Mouse (Mus musculus) heart, embryonic 12.5 days (tissue): ENCODE measurements around the gene Rab1b. TPM values are rescaled to one million over a fixed set of nuclear protein-coding genes. Genes with fewer than 3 reads are reported as not detected.

Experiments used
- ATAC-seq: fragments of 200-750 bp; cut with Nextera tagmentation; 2 replicates; pipeline ENCODE4 v1.8.0; 2017; ENCODE audit warnings: moderate TSS enrichment, moderate library complexity; ENCODE audit not compliant: insufficient number of reproducible peaks, low FRiP score
- H3K27ac ChIP-seq: fragments of 300-500 bp; sonication (generic); 2 replicates; pipeline ENCODE4 v1.5.1; 2016; ENCODE audit warnings: mild to moderate bottlenecking, moderate library complexity; ENCODE audit not compliant: poor library complexity, severe bottlenecking
- H3K27me3 ChIP-seq: fragments of 300-500 bp; sonication (generic); replicated peaks from 2 replicates; pipeline ENCODE4 v1.6.1; 2016; ENCODE audit warnings: mild to moderate bottlenecking, moderate library complexity
- H3K36me3 ChIP-seq: fragments of 300-500 bp; sonication (generic); 2 replicates; pipeline ENCODE4 v1.6.1; 2016; ENCODE audit warnings: mild to moderate bottlenecking, moderate library complexity
- H3K4me1 ChIP-seq: fragments of 300-500 bp; sonication (generic); replicated peaks from 2 replicates; pipeline ENCODE4 v1.6.1; 2016; ENCODE audit warnings: mild to moderate bottlenecking
- H3K4me2 ChIP-seq: fragments of 300-500 bp; sonication (generic); 2 replicates; pipeline ENCODE4 v1.6.1; 2016; ENCODE audit warnings: mild to moderate bottlenecking, moderate library complexity
- H3K4me3 ChIP-seq: fragments of 300-500 bp; sonication (generic); 2 replicates; pipeline ENCODE4 v1.5.1; 2016; ENCODE audit warnings: mild to moderate bottlenecking
- H3K9ac ChIP-seq: fragments of 300-500 bp; sonication (generic); 2 replicates; pipeline ENCODE4 v1.6.1; 2016; ENCODE audit warnings: mild to moderate bottlenecking, moderate library complexity
- H3K9me3 ChIP-seq: fragments of 300-500 bp; sonication (generic); replicated peaks from 2 replicates; pipeline ENCODE4 v1.6.1; 2016; ENCODE audit warnings: mild to moderate bottlenecking, moderate library complexity
- WGBS: fragments of 180-500 bp; shearing (Covaris S2); methylation state at CpG from one replicate; pipeline ENCODE4 v1.1.7; 2016; 5-methylcytosine and 5-hydroxymethylcytosine counted together
- polyA plus RNA-seq: library from polyadenylated mRNA; unstranded; fragments of >200 nt; fragmentation: Nextera tagmentation; extraction: Ambion mirVana; gene quantifications from 2 replicates; pipeline ENCODE4 v1.2.1, GENCODE M21; 2016

The Rab1b gene
- polyA plus RNA-seq, 1 experiment from 2014 or later = 218 TPM

DNA sequence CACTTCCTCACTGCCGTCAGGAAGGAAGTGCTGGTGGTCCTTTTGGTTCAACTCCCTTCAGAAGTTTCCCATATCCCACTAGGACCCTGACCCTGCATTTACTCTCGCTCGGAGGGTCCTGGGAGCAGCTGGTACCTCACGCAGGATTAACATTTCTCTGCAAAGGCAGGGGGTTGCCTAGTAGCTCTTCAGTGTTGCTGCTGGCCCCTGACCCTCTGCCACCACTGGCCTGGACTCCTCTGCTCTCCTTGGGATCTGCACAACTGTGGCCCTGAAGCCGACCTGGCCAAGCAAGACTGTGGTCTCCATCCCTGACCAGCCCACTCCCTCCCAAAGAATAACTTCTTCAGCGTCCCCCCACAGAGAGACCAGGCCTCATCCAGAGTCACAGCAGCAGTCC, 57.5 kb downstream of the Rab1b start:
- H3K4me2 ChIP-seq = no peak overlapping the region
- H3K4me3 ChIP-seq = no peak overlapping the region
- peaks cover 27% of the 10 kb centered on the region for H3K27me3 ChIP-seq
- no peaks in the 10 kb centered on the region for H3K9me3 ChIP-seq
- H3K36me3 ChIP-seq = peaks cover 46% of the 10 kb centered on the region
- no peak overlapping the region for H3K9ac ChIP-seq
- peaks cover 38% of the 10 kb centered on the region for H3K4me1 ChIP-seq
- no peak overlapping the region for H3K27ac ChIP-seq
- 82% methylated on average over 6 of the region's 6 CpGs for WGBS
- no peak for ATAC-seq

Other genes starting within 250 kb of the Rab1b start
- 4.1 and 4.2 TPM in 2 replicates for gene Actn3, start 229.2 kb downstream of the Rab1b start, polyA plus RNA-seq
- 9.6 TPM in 2 replicates for gene Zdhhc24, start 228.4 kb downstream of the Rab1b start, polyA plus RNA-seq
- gene Bbs1, start 200.4 kb downstream of the Rab1b start, polyA plus RNA-seq = 2.8 and 3.4 TPM in 2 replicates
- gene Dpp3, start 178.8 kb downstream of the Rab1b start, polyA plus RNA-seq = 108 and 110 TPM in 2 replicates
- gene Peli3, start 163.9 kb downstream of the Rab1b start, polyA plus RNA-seq = 0.46 and 0.92 TPM in 2 replicates
- 104 and 110 TPM in 2 replicates for gene Mrpl11, start 144.9 kb downstream of the Rab1b start, polyA plus RNA-seq
- 0.08 and 0.13 TPM in 2 replicates for gene Npas4, start 116.8 kb downstream of the Rab1b start, polyA plus RNA-seq
- gene Slc29a2, start 83.2 kb downstream of the Rab1b start, polyA plus RNA-seq = 8.7 and 9.9 TPM in 2 replicates
- gene B4gat1, start 68.2 kb downstream of the Rab1b start, polyA plus RNA-seq = 48.2 and 49.1 TPM in 2 replicates
- gene AC124502.3, start 68.2 kb downstream of the Rab1b start, polyA plus RNA-seq = 1.6 and 2.0 TPM in 2 replicates
- gene Brms1, start 65.7 kb downstream of the Rab1b start, polyA plus RNA-seq = 28.1 and 28.3 TPM in 2 replicates
- gene Rin1, start 56.6 kb downstream of the Rab1b start, polyA plus RNA-seq = 4.7 and 6.2 TPM in 2 replicates
- gene Cd248, start 39.0 kb downstream of the Rab1b start, polyA plus RNA-seq = 21.4 and 23.0 TPM in 2 replicates
- gene Tmem151a, start 21.5 kb downstream of the Rab1b start, polyA plus RNA-seq = 4.4 TPM in 2 replicates
- 76.0 and 82.8 TPM in 2 replicates for gene Yif1a, start 18.5 kb downstream of the Rab1b start, polyA plus RNA-seq
- 5.9 and 7.0 TPM in 2 replicates for gene Cnih2, start 8.6 kb downstream of the Rab1b start, polyA plus RNA-seq
- gene Klc2, start 11.5 kb upstream of the Rab1b start, polyA plus RNA-seq = 24.0 and 28.6 TPM in 2 replicates
- gene Pacs1, start 166.0 kb upstream of the Rab1b start, polyA plus RNA-seq = 27.9 and 28.4 TPM in 2 replicates
- gene Sf3b2, start 188.4 kb upstream of the Rab1b start, polyA plus RNA-seq = 221 and 227 TPM in 2 replicates
- gene Gal3st3, start 191.3 kb upstream of the Rab1b start, polyA plus RNA-seq = 3.8 and 4.5 TPM in 2 replicates
- gene Catsper1, start 228.7 kb upstream of the Rab1b start, polyA plus RNA-seq = not detected in 2 replicates
- not detected in 2 replicates for gene Cst6, start 242.5 kb upstream of the Rab1b start, polyA plus RNA-seq